Mouse (Mus musculus): Measurements from ENCODE around the gene Crebbp. TPM values are rescaled to one million over a fixed set of nuclear protein-coding genes. Genes with fewer than 3 reads are reported as not detected.
A peak's percentile ranks its signal among the peaks of the same experiment; 100 is the strongest.

Gene Crebbp
- polyA plus RNA-seq, 1 experiment from 2014 or later: 14.8 TPM

- 71% methylated on average over 6 of the region's 6 CpGs for WGBS
Observed at GRCm38 (mm10) chr16:4138541-4138940, 75.3 kb downstream of the Crebbp start.

GRCm38 (mm10) chr16:4133754-4134153 lies 80.0 kb downstream of the Crebbp start:
- ATAC-seq (ENCODE audit: low FRiP score, low TSS enrichment): no peak
- TF ChIP-seq CTCF (IDR thresholded peaks at IDR 0.05; ENCODE audit: low read depth): no peak
- Histone ChIP-seq H3K4me3 (ENCODE audit: low read depth, low read length) (no peak overlapping the region), H3K27ac (replicated peaks) (no peak overlapping the region), H3K36me3 (ENCODE audit: control insufficient read depth, insufficient read depth, low read length) (peaks cover 14% of the 10 kb centered on the region), H3K9ac (ENCODE audit: low read length) (no peak overlapping the region), H3K9me3 (ENCODE audit: control insufficient read depth, low read length) (no peaks in the 10 kb centered on the region), H3K4me2 (replicated peaks; ENCODE audit: low read depth) (no peak overlapping the region), H3K4me1 (replicated peaks; ENCODE audit: control insufficient read depth, insufficient read depth) (no peaks in the 10 kb centered on the region), H3K27me3 (ENCODE audit: control insufficient read depth, insufficient read depth, low read length) (no peaks in the 10 kb centered on the region)
- DNase-seq (ENCODE audit: low spot score): no peak
- 92% methylated on average over 1 of the region's 1 CpGs for WGBS

More at GRCm38 (mm10) chr16:4138541-4138940, 75.3 kb downstream of the Crebbp start:
- no peaks in the 10 kb centered on the region for H3K27me3 ChIP-seq (ENCODE audit: control insufficient read depth, insufficient read depth, low read length)
- no peak for TF ChIP-seq EP300 (optimal IDR thresholded peaks at IDR 0.05)
- no peak for TF ChIP-seq CTCF (IDR thresholded peaks at IDR 0.05; ENCODE audit: low read depth)
- no peaks in the 10 kb centered on the region for H3K9me3 ChIP-seq (ENCODE audit: control insufficient read depth, low read length)
- H3K4me1 ChIP-seq (replicated peaks; ENCODE audit: control insufficient read depth, insufficient read depth): no peaks in the 10 kb centered on the region
- no peak overlapping the region for H3K4me2 ChIP-seq (replicated peaks; ENCODE audit: low read depth)
- DNase-seq (ENCODE audit: low spot score) (no peak), ATAC-seq (ENCODE audit: low FRiP score, low TSS enrichment) (no peak)
- H3K9ac ChIP-seq (ENCODE audit: low read length): no peak overlapping the region
- no peak overlapping the region for H3K4me3 ChIP-seq (ENCODE audit: low read depth, low read length)
- H3K36me3 ChIP-seq (ENCODE audit: control insufficient read depth, insufficient read depth, low read length): peaks cover 10% of the 10 kb centered on the region
- no peak overlapping the region for H3K27ac ChIP-seq (replicated peaks)

- DNase-seq (ENCODE audit: low spot score): no peak
- no peaks in the 10 kb centered on the region for H3K27me3 ChIP-seq (ENCODE audit: control insufficient read depth, insufficient read depth, low read length)
- H3K9ac ChIP-seq (ENCODE audit: low read length): no peak overlapping the region
- whole genome bisulfite sequencing: 65% methylated on average over 1 of the region's 1 CpGs
- no peak overlapping the region for H3K27ac ChIP-seq (replicated peaks)
- no peak overlapping the region for H3K4me3 ChIP-seq (ENCODE audit: low read depth, low read length)
- no peaks in the 10 kb centered on the region for H3K4me1 ChIP-seq (replicated peaks; ENCODE audit: control insufficient read depth, insufficient read depth)
- ATAC-seq (ENCODE audit: low FRiP score, low TSS enrichment): no peak
- no peak for TF ChIP-seq CTCF (IDR thresholded peaks at IDR 0.05; ENCODE audit: low read depth)
- TF ChIP-seq EP300 (optimal IDR thresholded peaks at IDR 0.05): no peak
- H3K36me3 ChIP-seq (ENCODE audit: control insufficient read depth, insufficient read depth, low read length): peaks cover 10% of the 10 kb centered on the region
- H3K9me3 ChIP-seq (ENCODE audit: control insufficient read depth, low read length): no peaks in the 10 kb centered on the region
- no peak overlapping the region for H3K4me2 ChIP-seq (replicated peaks; ENCODE audit: low read depth)
Observed at GRCm38 (mm10) chr16:4128894-4129293, 84.9 kb downstream of the Crebbp start.

GRCm38 (mm10) chr16:4117072-4117471 lies 96.7 kb downstream of the Crebbp start:
- Histone ChIP-seq H3K4me2 (replicated peaks; ENCODE audit: low read depth) (no peak overlapping the region), H3K36me3 (ENCODE audit: control insufficient read depth, insufficient read depth, low read length) (peaks cover 39% of the 10 kb centered on the region), H3K9me3 (ENCODE audit: control insufficient read depth, low read length) (no peaks in the 10 kb centered on the region), H3K4me3 (ENCODE audit: low read depth, low read length) (no peak overlapping the region), H3K4me1 (replicated peaks; ENCODE audit: control insufficient read depth, insufficient read depth) (no peaks in the 10 kb centered on the region), H3K27ac (replicated peaks) (no peak overlapping the region), H3K27me3 (ENCODE audit: control insufficient read depth, insufficient read depth, low read length) (no peaks in the 10 kb centered on the region), H3K9ac (ENCODE audit: low read length) (no peak overlapping the region)
- peak; percentile 44 for DNase-seq (ENCODE audit: low spot score)
- 81% methylated on average over 4 of the region's 4 CpGs for WGBS
- TF ChIP-seq EP300 (optimal IDR thresholded peaks at IDR 0.05): no peak
- no peak for TF ChIP-seq CTCF (IDR thresholded peaks at IDR 0.05; ENCODE audit: low read depth)
- ATAC-seq (ENCODE audit: low FRiP score, low TSS enrichment): peak; percentile 77

- TF ChIP-seq CTCF (IDR thresholded peaks at IDR 0.05; ENCODE audit: low read depth) (no peak), EP300 (optimal IDR thresholded peaks at IDR 0.05) (no peak)
- Histone ChIP-seq H3K4me3 (ENCODE audit: low read depth, low read length) (no peak overlapping the region), H3K9ac (ENCODE audit: low read length) (no peak overlapping the region), H3K9me3 (ENCODE audit: control insufficient read depth, low read length) (no peaks in the 10 kb centered on the region), H3K27ac (replicated peaks) (no peak overlapping the region), H3K4me1 (replicated peaks; ENCODE audit: control insufficient read depth, insufficient read depth) (no peaks in the 10 kb centered on the region), H3K36me3 (ENCODE audit: control insufficient read depth, insufficient read depth, low read length) (peaks cover 18% of the 10 kb centered on the region), H3K4me2 (replicated peaks; ENCODE audit: low read depth) (no peak overlapping the region), H3K27me3 (ENCODE audit: control insufficient read depth, insufficient read depth, low read length) (no peaks in the 10 kb centered on the region)
- WGBS: 87% methylated on average over 2 of the region's 2 CpGs
- no peak for ATAC-seq (ENCODE audit: low FRiP score, low TSS enrichment)
- no peak for DNase-seq (ENCODE audit: low spot score)
Observed at GRCm38 (mm10) chr16:4100374-4100773, 113.4 kb downstream of the Crebbp start.

- Histone ChIP-seq H3K27ac (replicated peaks) (no peak overlapping the region), H3K36me3 (ENCODE audit: control insufficient read depth, insufficient read depth, low read length) (peaks cover 29% of the 10 kb centered on the region), H3K4me3 (ENCODE audit: low read depth, low read length) (no peak overlapping the region), H3K9me3 (ENCODE audit: control insufficient read depth, low read length) (no peaks in the 10 kb centered on the region), H3K4me1 (replicated peaks; ENCODE audit: control insufficient read depth, insufficient read depth) (no peaks in the 10 kb centered on the region), H3K9ac (ENCODE audit: low read length) (no peak overlapping the region), H3K4me2 (replicated peaks; ENCODE audit: low read depth) (no peak overlapping the region), H3K27me3 (ENCODE audit: control insufficient read depth, insufficient read depth, low read length) (no peaks in the 10 kb centered on the region)
- TF ChIP-seq CTCF (IDR thresholded peaks at IDR 0.05; ENCODE audit: low read depth) (no peak), EP300 (optimal IDR thresholded peaks at IDR 0.05) (no peak)
- DNase-seq (ENCODE audit: low spot score): no peak
- 96% methylated on average over 1 of the region's 1 CpGs for WGBS
- no peak for ATAC-seq (ENCODE audit: low FRiP score, low TSS enrichment)
Observed at GRCm38 (mm10) chr16:4097521-4097920, 116.3 kb downstream of the Crebbp start.

Measured in stomach, postnatal 0 days (tissue).